33 mouse cellular contexts compared by ENCODE assay signal in the genomic region with DNA sequence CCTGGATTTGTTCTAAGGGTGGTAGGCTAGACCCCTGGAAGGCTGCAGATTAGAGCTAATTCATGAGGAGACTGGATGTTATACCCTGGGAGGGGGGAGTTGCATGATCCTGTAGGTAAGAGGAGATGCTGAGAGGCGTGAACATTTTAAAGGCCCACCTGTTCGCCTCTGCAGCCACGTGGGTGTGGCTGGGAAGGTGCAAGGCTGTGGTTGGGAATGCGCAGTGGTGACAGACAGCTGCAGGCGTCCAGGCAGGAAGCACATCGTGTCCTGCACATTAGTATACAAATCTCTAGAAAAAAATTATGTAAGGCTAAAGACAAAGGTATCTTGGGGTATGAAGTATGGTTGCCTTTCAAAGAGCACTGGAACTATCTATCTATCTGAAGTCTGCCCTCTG.
"Had no signal": no experiment of that assay in that cellular context is flagged by ENCODE, and none has a peak within 500 bp of the region (broad histone marks: within the 10 kb centered on the region; RNA-seq: fewer than 3 reads in every experiment).

No protein-coding gene starts in this region.

- H3K27ac ChIP-seq: heart, embryonic 13.5 days; heart, embryonic 15.5 days; hindbrain, embryonic 10.5 days; hindbrain, embryonic 12.5 days; hindbrain, embryonic 14.5 days; hindbrain, embryonic 15.5 days; hindbrain, postnatal 0 days; intestine, embryonic 15.5 days; kidney, embryonic 15.5 days; kidney, postnatal 0 days; layer of hippocampus, adult 2 months; left cerebral cortex, adult 2 months had no signal

- ATAC-seq: hindbrain, embryonic 16.5 days; hindbrain, postnatal 0 days; inflammation-experienced regulatory T-cells, adult 6 months; intestine, embryonic 15.5 days; intestine, embryonic 16.5 days; intestine, postnatal 0 days had no signal

- H3K9ac ChIP-seq: heart, embryonic 12.5 days; heart, embryonic 13.5 days; heart, embryonic 15.5 days; hindbrain, embryonic 12.5 days; hindbrain, embryonic 13.5 days; hindbrain, embryonic 14.5 days; hindbrain, embryonic 15.5 days; intestine, embryonic 15.5 days; kidney, embryonic 15.5 days had no signal

- H3K9me3 ChIP-seq: heart, embryonic 12.5 days; heart, embryonic 13.5 days; heart, embryonic 15.5 days; hindbrain, embryonic 10.5 days; hindbrain, embryonic 12.5 days; hindbrain, embryonic 13.5 days; hindbrain, embryonic 15.5 days; intestine, embryonic 15.5 days; kidney, embryonic 15.5 days had no signal

- H3K27me3 ChIP-seq: heart, embryonic 12.5 days; heart, embryonic 13.5 days; heart, embryonic 15.5 days; hindbrain, embryonic 12.5 days; hindbrain, embryonic 13.5 days; hindbrain, embryonic 15.5 days; intestine, embryonic 15.5 days; kidney, embryonic 15.5 days had no signal

- H3K4me2 ChIP-seq: heart, embryonic 12.5 days; heart, embryonic 13.5 days; heart, embryonic 15.5 days; hindbrain, embryonic 12.5 days; hindbrain, embryonic 13.5 days; hindbrain, embryonic 14.5 days; hindbrain, embryonic 15.5 days; intestine, embryonic 15.5 days; kidney, embryonic 15.5 days had no signal

- H3K4me3 ChIP-seq: heart, embryonic 12.5 days; heart, embryonic 13.5 days; heart, embryonic 15.5 days; hindbrain, embryonic 10.5 days; hindbrain, embryonic 12.5 days; hindbrain, embryonic 13.5 days; hindbrain, embryonic 15.5 days; intestine, embryonic 15.5 days; kidney, embryonic 15.5 days; layer of hippocampus, adult 2 months; left cerebral cortex, adult 2 months had no signal

- H3K4me1 ChIP-seq: heart, embryonic 12.5 days; heart, embryonic 15.5 days had no signal

- DNase-seq: heart, postnatal 10 days; heart, postnatal 14 days; heart, postnatal 36 days; kidney, adult 11 months; kidney, adult 18-20 months; kidney, adult 2 months; kidney, adult 8-10 months; kidney, adult 9 months; kidney, postnatal 10 days; kidney, postnatal 14 days; kidney, postnatal 25 days; kidney, postnatal 36 days; kidney, postnatal 4 days; layer of hippocampus, adult 9-11 months; layer of hippocampus, postnatal 36 days had no signal

- H3K36me3 ChIP-seq: heart, embryonic 12.5 days; heart, embryonic 13.5 days; heart, embryonic 15.5 days; intestine, embryonic 15.5 days had no signal
